Mouse (Mus musculus) embryonic facial prominence, embryonic 12.5 days (tissue): ENCODE data around the gene Snx27. TPM values are rescaled to one million over a fixed set of nuclear protein-coding genes. Genes with fewer than 3 reads are reported as not detected.

Source experiments
- polyA plus RNA-seq: library from polyadenylated mRNA; unstranded; fragments of >200 nt; fragmentation: Nextera tagmentation; extraction: Ambion mirVana; gene quantifications from 2 replicates; pipeline ENCODE4 v1.2.1, GENCODE M21; 2016

The Snx27 gene
- polyA plus RNA-seq, 1 experiment from 2014 or later = 59.7 TPM

Other genes with a start within 250 kb of the Snx27 start
- gene Them5, start 240.6 kb downstream of the Snx27 start, polyA plus RNA-seq = not detected in 2 replicates
- gene C2cd4d, start 220.3 kb downstream of the Snx27 start, polyA plus RNA-seq = 2.8 and 3.6 TPM in 2 replicates
- gene Rorc, start 209.9 kb downstream of the Snx27 start, polyA plus RNA-seq = 0.72 and 0.88 TPM in 2 replicates
- gene Lingo4, start 184.2 kb downstream of the Snx27 start, polyA plus RNA-seq = 0.06 and 0.12 TPM in 2 replicates
- 11.8 and 13.9 TPM in 2 replicates for gene Tdrkh, start 169.4 kb downstream of the Snx27 start, polyA plus RNA-seq
- 65.3 and 65.6 TPM in 2 replicates for gene Mrpl9, start 139.4 kb downstream of the Snx27 start, polyA plus RNA-seq
- gene Oaz3, start 138.8 kb downstream of the Snx27 start, polyA plus RNA-seq = 0.41 and 0.45 TPM in 2 replicates
- gene Celf3, start 104.4 kb downstream of the Snx27 start, polyA plus RNA-seq = 14.2 and 17.8 TPM in 2 replicates
- gene Riiad1, start 102.4 kb downstream of the Snx27 start, polyA plus RNA-seq = 2.0 and 2.3 TPM in 2 replicates
- gene Gm10972, start 60.4 kb upstream of the Snx27 start, polyA plus RNA-seq = not detected in 2 replicates
- 4.3 and 4.4 TPM in 2 replicates for gene Tuft1, start 76.2 kb upstream of the Snx27 start, polyA plus RNA-seq
- gene Selenbp2, start 110.8 kb upstream of the Snx27 start, polyA plus RNA-seq = 0.42 TPM in 1 of 2 replicates, not detected in the other
- gene Cgn, start 203.8 kb upstream of the Snx27 start, polyA plus RNA-seq = 7.2 and 8.1 TPM in 2 replicates